Mouse (Mus musculus) CH12F3 (cell line): Measurements from ENCODE around the gene Mylk4.

Source experiments
- in situ Hi-C: fragments of 300-500 bp; cut with MboI; formaldehyde crosslinking; loops from 2 replicates; pipeline ENCODE4 v1.14.3; 2020; ENCODE audit warnings: low sequenced_read_pairs

Gene Mylk4

GRCm38 (mm10) chr13:32783816-32784215 lies at the start of gene Mylk4:
Mylk4 (minus strand) TSS chr13:32783954.
- in situ Hi-C loops: no loop called here

GRCm38 (mm10) chr13:32833237-32833636 lies 49.5 kb upstream of the Mylk4 start:
- in situ Hi-C loops: no loop called here

- in situ Hi-C loops: no loop called here
These were observed 49.0 kb upstream of the Mylk4 start for GRCm38 (mm10) chr13:32832776-32833175.

- in situ Hi-C loops: no loop called here
These were observed 47.9 kb upstream of the Mylk4 start for GRCm38 (mm10) chr13:32831505-32832273.

- in situ Hi-C loops: no loop called here
These were observed 45.1 kb upstream of the Mylk4 start for GRCm38 (mm10) chr13:32828886-32829285.

GRCm38 (mm10) chr13:32827951-32828350 lies 44.2 kb upstream of the Mylk4 start:
- in situ Hi-C loops: no loop called here

GRCm38 (mm10) chr13:32827111-32827822 lies 43.5 kb upstream of the Mylk4 start:
- in situ Hi-C loops: no loop called here

GRCm38 (mm10) chr13:32825546-32825945 lies 41.8 kb upstream of the Mylk4 start:
- in situ Hi-C loops: no loop called here

- in situ Hi-C loops: no loop called here
These were observed 40.9 kb upstream of the Mylk4 start for GRCm38 (mm10) chr13:32824377-32825330.

GRCm38 (mm10) chr13:32823126-32823525 lies 39.4 kb upstream of the Mylk4 start:
- in situ Hi-C loops: no loop called here

GRCm38 (mm10) chr13:32821671-32822070 lies 37.9 kb upstream of the Mylk4 start:
- in situ Hi-C loops: no loop called here

GRCm38 (mm10) chr13:32819926-32820325 lies 36.2 kb upstream of the Mylk4 start:
- in situ Hi-C loops: no loop called here

- in situ Hi-C loops: no loop called here
These were observed 35.5 kb upstream of the Mylk4 start for GRCm38 (mm10) chr13:32819241-32819640.

GRCm38 (mm10) chr13:32807624-32808023 lies 23.9 kb upstream of the Mylk4 start:
- in situ Hi-C loops: no loop called here

- in situ Hi-C loops: no loop called here
These were observed 23.1 kb upstream of the Mylk4 start for GRCm38 (mm10) chr13:32806820-32807219.

- in situ Hi-C loops: no loop called here
These were observed 20.1 kb upstream of the Mylk4 start for GRCm38 (mm10) chr13:32803701-32804345.

GRCm38 (mm10) chr13:32802259-32803081 lies 18.7 kb upstream of the Mylk4 start, which contains the start of gene D930007J09Rik:
D930007J09Rik (minus strand) TSS chr13:32802849.
- in situ Hi-C loops: no loop called here

- in situ Hi-C loops: no loop called here
These were observed 18.0 kb upstream of the Mylk4 start, which contains the start of gene Wrnip1 for GRCm38 (mm10) chr13:32801693-32802221. Wrnip1 (plus strand) TSS chr13:32802038.

GRCm38 (mm10) chr13:32800859-32801258 lies 17.1 kb upstream of the Mylk4 start:
- in situ Hi-C loops: no loop called here
